Mouse (Mus musculus) heart, embryonic 13.5 days (tissue): ENCODE measurements at regions not wholly inside any gene's neighbourhood (a gene's known extent, or its start where the extent isn't known, plus 50 kb on each side); places are given as distances from the start of the nearest gene placed in this dataset.
A peak's percentile ranks its signal among the peaks of the same experiment; 100 is the strongest.

Experiments used
- ATAC-seq: fragments of 200-750 bp; cut with Nextera tagmentation; 2 replicates; pipeline ENCODE4 v1.8.0; 2017; ENCODE audit warnings: moderate TSS enrichment; ENCODE audit not compliant: insufficient number of reproducible peaks, low FRiP score, low TSS enrichment; ENCODE audit errors: extremely low read depth
- H3K27ac ChIP-seq: fragments of 300-500 bp; sonication (generic); replicated peaks from 2 replicates; pipeline ENCODE4 v1.5.1; 2015; ENCODE audit warnings: moderate library complexity, mild to moderate bottlenecking, inconsistent platforms
- H3K27me3 ChIP-seq: fragments of 300-500 bp; sonication (generic); replicated peaks from 2 replicates; pipeline ENCODE4 v1.6.1; 2015; ENCODE audit warnings: mild to moderate bottlenecking, inconsistent platforms
- H3K36me3 ChIP-seq: fragments of 300-500 bp; sonication (generic); 2 replicates; pipeline ENCODE4 v1.6.1; 2015; ENCODE audit warnings: mild to moderate bottlenecking, inconsistent platforms
- H3K4me1 ChIP-seq: fragments of 300-500 bp; sonication (generic); 2 replicates; pipeline ENCODE4 v1.6.1; 2015; ENCODE audit warnings: inconsistent platforms
- H3K4me2 ChIP-seq: fragments of 300-500 bp; sonication (generic); 2 replicates; pipeline ENCODE4 v1.6.1; 2015; ENCODE audit warnings: inconsistent platforms, mild to moderate bottlenecking, moderate library complexity
- H3K4me3 ChIP-seq: fragments of 300-500 bp; sonication (generic); 2 replicates; pipeline ENCODE4 v1.5.1; 2015; ENCODE audit warnings: moderate library complexity, mild to moderate bottlenecking, inconsistent platforms
- H3K9ac ChIP-seq: fragments of 300-500 bp; sonication (generic); 2 replicates; pipeline ENCODE4 v1.6.1; 2015; ENCODE audit warnings: inconsistent platforms, mild to moderate bottlenecking, moderate library complexity
- H3K9me3 ChIP-seq: fragments of 300-500 bp; sonication (generic); 2 replicates; pipeline ENCODE4 v1.6.1; 2016; ENCODE audit warnings: inconsistent platforms
- WGBS: fragments of 180-500 bp; shearing (Covaris S2); methylation state at CpG from one replicate; pipeline ENCODE4 v1.1.7; 2015; ENCODE audit warnings: mixed read lengths; 5-methylcytosine and 5-hydroxymethylcytosine counted together

DNA sequence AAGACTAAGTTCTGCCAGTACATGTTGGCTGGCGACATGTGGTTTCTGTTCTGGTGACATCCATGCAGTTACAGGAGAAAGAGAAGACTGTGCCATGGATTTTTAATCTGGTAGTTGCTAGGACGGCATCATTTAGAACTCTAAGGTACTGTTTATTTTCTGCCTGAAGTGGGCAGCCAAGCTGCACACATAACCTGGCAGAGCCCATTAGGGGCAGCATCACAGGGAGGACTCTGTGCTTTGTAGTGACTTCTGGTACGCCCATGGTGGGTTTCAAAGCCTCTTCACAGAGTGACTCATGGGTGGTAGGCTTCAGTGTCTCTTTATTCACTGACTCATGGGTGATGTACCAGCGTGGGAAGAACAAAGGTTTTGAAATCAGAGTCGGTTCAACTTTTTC, 792.8 kb downstream of the Nr2f2 start:
- no peaks in the 10 kb centered on the region for H3K9me3 ChIP-seq
- no peaks in the 10 kb centered on the region for H3K36me3 ChIP-seq
- no peaks in the 10 kb centered on the region for H3K27me3 ChIP-seq
- no peak for ATAC-seq
- 68% methylated on average over 5 of the region's 5 CpGs for WGBS
- no peak overlapping the region for H3K4me3 ChIP-seq
- no peak overlapping the region for H3K9ac ChIP-seq
- no peak overlapping the region for H3K27ac ChIP-seq
- H3K4me1 ChIP-seq: no peaks in the 10 kb centered on the region
- no peak overlapping the region for H3K4me2 ChIP-seq

DNA sequence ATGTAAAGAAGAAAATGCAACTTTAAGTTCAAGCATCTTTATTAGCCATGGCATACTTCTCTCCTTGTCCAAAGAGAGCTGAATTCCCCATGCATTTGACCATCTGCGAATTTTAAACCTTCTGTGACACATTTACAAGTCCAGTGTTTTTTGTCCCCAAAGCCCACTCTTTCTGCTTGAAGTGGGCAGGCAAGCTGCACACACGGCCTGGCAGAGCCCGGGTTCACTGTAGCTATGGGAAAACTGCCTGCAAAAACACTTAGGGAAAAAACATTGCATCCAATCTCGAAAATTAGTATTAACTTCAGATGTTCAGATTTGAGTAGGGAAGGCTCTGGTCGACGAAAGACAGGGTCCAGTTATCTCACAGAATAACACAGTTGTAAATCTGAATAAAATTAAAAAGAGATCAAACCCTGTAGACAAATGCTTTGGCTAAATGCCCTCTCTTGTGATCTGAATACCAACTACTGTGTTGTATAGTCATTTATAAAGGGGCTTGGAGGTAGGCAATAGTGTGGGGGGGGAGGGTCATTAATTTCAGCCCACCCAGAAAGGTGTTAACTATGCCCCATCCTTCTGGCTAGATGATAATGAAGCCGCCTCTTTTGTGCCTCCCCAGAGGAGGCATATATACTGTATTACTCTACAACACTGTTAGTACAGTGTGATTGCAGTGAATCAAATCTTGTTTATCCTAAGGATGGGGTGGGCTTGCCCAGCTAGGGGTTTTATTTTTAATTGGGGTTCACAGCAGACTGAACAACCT, 793.7 kb downstream of the Nr2f2 start:
- Histone ChIP-seq H3K4me1 (no peaks in the 10 kb centered on the region), H3K27me3 (no peaks in the 10 kb centered on the region), H3K4me2 (no peak overlapping the region), H3K4me3 (no peak overlapping the region), H3K9me3 (no peaks in the 10 kb centered on the region), H3K36me3 (no peaks in the 10 kb centered on the region), H3K27ac (no peak overlapping the region), H3K9ac (no peak overlapping the region)
- 65% methylated on average over 7 of the region's 7 CpGs for WGBS
- ATAC-seq: no peak

DNA sequence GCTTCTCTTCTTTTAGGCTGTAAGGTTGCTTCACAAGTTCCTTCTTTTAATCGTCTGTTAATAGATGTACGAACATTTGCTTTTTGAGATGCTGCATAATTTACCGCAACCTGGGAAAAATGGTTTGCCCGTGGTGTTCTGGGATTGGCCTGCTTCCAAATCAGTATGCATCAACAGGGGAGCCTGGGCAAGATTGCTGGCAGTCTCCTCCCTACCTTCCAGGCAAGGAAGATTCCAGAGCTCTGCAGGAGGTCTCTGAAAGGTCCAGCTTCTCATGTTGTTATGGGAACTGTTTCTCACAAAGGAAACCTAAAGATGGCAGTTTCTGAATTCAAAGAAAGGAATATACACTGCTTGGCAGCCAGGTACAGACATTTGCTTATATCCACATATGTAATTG, 799.6 kb downstream of the Nr2f2 start:
- Histone ChIP-seq H3K9ac (no peak overlapping the region), H3K27ac (no peak overlapping the region), H3K9me3 (no peaks in the 10 kb centered on the region), H3K4me1 (no peaks in the 10 kb centered on the region), H3K4me3 (no peak overlapping the region), H3K4me2 (no peak overlapping the region), H3K27me3 (no peaks in the 10 kb centered on the region), H3K36me3 (no peaks in the 10 kb centered on the region)
- WGBS: 65% methylated on average over 4 of the region's 4 CpGs
- ATAC-seq: no peak

DNA sequence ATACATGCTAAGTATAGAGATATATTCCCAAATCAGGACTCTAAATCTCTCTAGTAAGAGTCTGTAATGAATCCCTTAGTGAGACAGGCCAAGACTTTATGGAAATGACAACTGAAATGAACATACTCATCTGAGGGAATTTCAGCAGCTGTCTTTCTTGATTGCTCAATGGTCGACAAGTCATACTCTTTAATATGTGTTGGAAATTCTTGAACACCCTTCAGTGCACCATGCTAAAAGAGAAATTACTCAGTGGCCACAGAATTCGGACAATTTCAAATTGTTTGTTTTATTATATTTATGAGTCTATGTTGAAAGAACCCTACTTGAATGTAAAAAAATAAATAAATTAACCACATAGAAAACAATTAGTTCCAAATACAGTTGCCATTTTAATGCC, 802.1 kb downstream of the Nr2f2 start:
- no peak for ATAC-seq
- 67% methylated on average over 2 of the region's 2 CpGs for WGBS

DNA sequence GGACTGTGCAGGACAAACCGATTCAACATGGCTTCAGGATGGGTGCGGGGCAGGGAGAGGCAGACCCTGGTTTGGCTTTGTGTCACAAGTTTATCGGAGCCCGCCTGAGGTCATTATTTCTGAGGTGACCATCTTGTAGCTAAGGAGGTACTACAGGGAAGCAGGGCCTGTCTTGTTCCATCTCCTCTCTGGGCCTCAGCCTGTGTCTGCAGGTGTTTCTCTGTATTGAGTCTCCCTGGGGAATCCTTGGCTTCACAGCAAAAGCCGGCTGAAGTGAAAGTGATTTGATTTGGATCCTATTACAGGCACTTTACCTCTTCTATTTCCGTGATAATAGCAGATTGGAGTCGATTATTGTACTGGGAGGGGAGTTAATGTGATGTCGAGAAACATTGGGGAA, 805.7 kb upstream of the Arrdc4 start:
- no peak; the same call in 1 of the 2 replicates for ATAC-seq
- no peak overlapping the region for H3K9ac ChIP-seq
- no peaks in the 10 kb centered on the region for H3K9me3 ChIP-seq
- H3K27ac ChIP-seq: no peak overlapping the region
- whole genome bisulfite sequencing: 70% methylated on average over 8 of the region's 8 CpGs
- no peaks in the 10 kb centered on the region for H3K4me1 ChIP-seq
- H3K4me2 ChIP-seq: no peak overlapping the region
- no peak overlapping the region for H3K4me3 ChIP-seq
- no peaks in the 10 kb centered on the region for H3K27me3 ChIP-seq
- H3K36me3 ChIP-seq: no peaks in the 10 kb centered on the region

More for the DNA sequence above, 802.1 kb downstream of the Nr2f2 start:
- no peaks in the 10 kb centered on the region for H3K9me3 ChIP-seq
- H3K4me2 ChIP-seq: no peak overlapping the region
- H3K36me3 ChIP-seq: no peaks in the 10 kb centered on the region
- H3K27ac ChIP-seq: no peak overlapping the region
- no peaks in the 10 kb centered on the region for H3K27me3 ChIP-seq
- no peak overlapping the region for H3K9ac ChIP-seq
- H3K4me3 ChIP-seq: no peak overlapping the region
- H3K4me1 ChIP-seq: no peaks in the 10 kb centered on the region

DNA sequence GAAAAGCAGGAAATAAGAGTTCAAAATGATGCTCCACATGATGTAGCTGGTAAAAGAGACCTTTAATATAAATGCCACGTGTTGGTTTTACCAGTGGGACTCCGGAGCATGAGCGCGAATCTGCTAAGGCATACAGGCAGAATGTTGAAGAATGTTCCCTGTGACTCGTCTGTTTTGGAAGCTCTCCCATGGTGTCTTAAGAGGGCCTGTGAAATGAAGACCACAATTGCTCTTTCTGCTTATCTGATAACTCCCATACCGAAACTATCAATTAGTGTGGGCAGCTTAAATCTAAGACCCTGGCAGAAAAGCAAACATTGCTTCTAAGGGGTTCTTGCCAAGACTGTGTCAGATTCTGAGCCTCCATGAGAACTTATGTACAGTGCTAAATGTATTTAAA, 804.9 kb upstream of the Arrdc4 start:
- Histone ChIP-seq H3K27me3 (no peaks in the 10 kb centered on the region), H3K9ac (no peak overlapping the region), H3K4me3 (no peak overlapping the region), H3K36me3 (no peaks in the 10 kb centered on the region), H3K27ac (no peak overlapping the region), H3K4me1 (no peaks in the 10 kb centered on the region), H3K9me3 (no peaks in the 10 kb centered on the region), H3K4me2 (no peak overlapping the region)
- whole genome bisulfite sequencing: 68% methylated on average over 6 of the region's 6 CpGs
- no peak for ATAC-seq

DNA sequence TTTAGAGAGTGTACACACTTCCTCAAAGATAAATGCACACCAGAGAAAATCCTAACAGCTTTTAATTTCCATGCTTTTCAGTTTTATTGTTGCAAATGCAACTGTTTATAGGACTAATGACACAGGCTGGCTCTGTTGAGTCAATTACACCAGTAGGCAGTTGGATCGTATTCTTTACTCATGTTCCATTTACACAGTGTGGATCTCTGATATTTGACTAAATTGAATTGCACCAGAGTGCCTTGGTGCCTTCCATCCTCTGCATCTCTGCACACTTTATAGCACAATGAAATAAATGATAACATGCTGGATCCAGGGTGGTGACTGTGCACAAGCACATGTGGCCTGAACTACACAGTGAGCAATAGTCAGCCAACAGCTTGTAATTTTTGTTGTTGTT, 787.0 kb upstream of the Arrdc4 start:
- no peaks in the 10 kb centered on the region for H3K4me1 ChIP-seq
- no peak overlapping the region for H3K4me3 ChIP-seq
- H3K27me3 ChIP-seq: no peaks in the 10 kb centered on the region
- no peak overlapping the region for H3K4me2 ChIP-seq
- no peak overlapping the region for H3K27ac ChIP-seq
- 82% methylated on average over 1 of the region's 1 CpGs for WGBS
- no peaks in the 10 kb centered on the region for H3K36me3 ChIP-seq
- no peak for ATAC-seq
- H3K9me3 ChIP-seq: no peaks in the 10 kb centered on the region
- H3K9ac ChIP-seq: no peak overlapping the region

DNA sequence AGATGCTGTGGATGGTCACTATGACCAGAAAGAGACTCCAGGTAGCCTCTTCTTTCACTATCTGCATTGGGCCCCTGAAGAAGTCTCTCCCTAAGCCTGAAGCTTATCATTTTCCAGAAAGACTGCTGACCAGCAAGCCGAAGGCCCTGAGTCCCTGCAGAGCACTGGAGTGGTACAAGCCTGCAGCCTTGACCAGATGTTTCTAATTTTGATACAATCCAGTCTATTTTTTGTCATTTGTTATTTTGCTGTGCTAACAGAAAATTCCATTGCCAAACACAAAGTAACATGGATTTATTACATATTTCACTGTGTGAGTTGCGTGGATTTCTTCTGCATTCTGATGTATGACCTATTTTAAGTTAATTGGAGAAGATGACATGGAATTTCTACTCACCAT, 764.9 kb upstream of the Arrdc4 start:
- no peak overlapping the region for H3K4me3 ChIP-seq
- no peak overlapping the region for H3K4me2 ChIP-seq
- H3K9ac ChIP-seq: no peak overlapping the region
- H3K27me3 ChIP-seq: no peaks in the 10 kb centered on the region
- WGBS: 60% methylated on average over 2 of the region's 2 CpGs
- no peak for ATAC-seq
- no peaks in the 10 kb centered on the region for H3K36me3 ChIP-seq
- no peaks in the 10 kb centered on the region for H3K9me3 ChIP-seq
- H3K4me1 ChIP-seq: no peaks in the 10 kb centered on the region
- H3K27ac ChIP-seq: no peak overlapping the region

DNA sequence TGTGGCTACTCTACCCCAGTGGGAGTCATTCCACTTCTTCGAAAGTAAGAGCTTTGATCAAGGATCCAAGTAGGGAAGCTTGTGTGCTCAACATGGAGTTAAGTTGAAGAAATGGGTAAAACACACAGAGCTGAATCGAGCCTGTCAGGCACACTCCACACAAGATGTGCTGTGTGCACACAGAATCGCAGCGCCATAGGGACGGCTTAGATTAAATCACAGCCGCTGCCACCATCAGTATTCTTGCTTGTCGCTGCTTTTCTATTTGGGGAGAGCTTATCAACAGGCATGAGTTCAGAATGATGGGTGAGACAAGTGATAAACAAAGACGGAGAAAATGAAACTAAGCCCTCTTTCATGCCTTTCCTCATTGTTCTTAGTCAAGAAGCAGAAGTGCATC, 761.3 kb upstream of the Arrdc4 start:
- Histone ChIP-seq H3K4me2 (peak overlapping the region; percentile 54), H3K27ac (no peak overlapping the region)

DNA sequence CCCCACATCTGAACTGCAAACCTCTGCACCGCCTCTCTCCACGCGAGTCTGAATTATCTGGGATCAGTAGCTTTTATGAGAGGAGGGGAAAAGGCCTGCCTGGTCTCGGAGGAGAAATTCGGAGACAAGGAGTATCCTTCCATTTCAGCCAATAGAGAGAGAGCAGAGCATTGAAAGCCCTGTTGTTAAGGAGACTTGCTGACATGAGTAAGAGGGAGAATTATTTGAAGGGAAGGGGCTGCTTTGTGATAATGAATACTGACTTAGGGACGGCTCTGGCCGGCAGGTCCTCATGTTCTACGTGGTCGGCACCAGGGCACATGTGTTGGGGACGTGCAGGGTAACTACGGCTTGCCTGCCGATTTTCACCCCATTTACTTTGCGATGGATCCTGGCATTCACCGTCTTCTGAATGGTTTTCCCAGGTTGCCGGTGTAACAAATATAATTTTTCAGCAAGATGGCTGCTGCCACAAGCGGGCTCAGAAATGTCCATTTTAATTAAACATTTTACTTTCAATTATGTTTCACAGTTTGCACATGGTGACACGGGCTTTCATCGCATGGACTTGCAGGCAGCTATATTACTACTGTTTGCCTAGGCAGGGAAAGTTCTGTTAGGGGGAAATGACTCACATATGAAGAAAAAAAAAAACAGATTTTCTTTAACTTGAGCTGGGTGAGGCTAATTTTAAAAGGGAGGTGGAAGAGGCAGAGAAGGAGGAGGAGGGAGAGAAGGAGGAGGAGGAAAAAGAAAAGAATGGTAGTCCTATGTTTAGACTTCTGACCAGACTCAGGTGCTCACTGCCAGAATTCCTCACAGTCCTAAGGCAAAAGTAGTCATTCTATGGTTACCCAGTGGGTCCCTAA, 744.3 kb upstream of the Arrdc4 start:
- peak overlapping the region; percentile 24; the same call in 1 of the 2 replicates for H3K4me3 ChIP-seq
- ATAC-seq: no peak

More for the DNA sequence above, 761.3 kb upstream of the Arrdc4 start:
- no peaks in the 10 kb centered on the region for H3K27me3 ChIP-seq
- no peaks in the 10 kb centered on the region for H3K4me1 ChIP-seq
- no peak overlapping the region for H3K9ac ChIP-seq
- WGBS: 44% methylated on average over 8 of the region's 8 CpGs
- peak overlapping the region; percentile 39 for H3K4me3 ChIP-seq
- H3K36me3 ChIP-seq: no peaks in the 10 kb centered on the region
- no peaks in the 10 kb centered on the region for H3K9me3 ChIP-seq
- ATAC-seq: no peak

DNA sequence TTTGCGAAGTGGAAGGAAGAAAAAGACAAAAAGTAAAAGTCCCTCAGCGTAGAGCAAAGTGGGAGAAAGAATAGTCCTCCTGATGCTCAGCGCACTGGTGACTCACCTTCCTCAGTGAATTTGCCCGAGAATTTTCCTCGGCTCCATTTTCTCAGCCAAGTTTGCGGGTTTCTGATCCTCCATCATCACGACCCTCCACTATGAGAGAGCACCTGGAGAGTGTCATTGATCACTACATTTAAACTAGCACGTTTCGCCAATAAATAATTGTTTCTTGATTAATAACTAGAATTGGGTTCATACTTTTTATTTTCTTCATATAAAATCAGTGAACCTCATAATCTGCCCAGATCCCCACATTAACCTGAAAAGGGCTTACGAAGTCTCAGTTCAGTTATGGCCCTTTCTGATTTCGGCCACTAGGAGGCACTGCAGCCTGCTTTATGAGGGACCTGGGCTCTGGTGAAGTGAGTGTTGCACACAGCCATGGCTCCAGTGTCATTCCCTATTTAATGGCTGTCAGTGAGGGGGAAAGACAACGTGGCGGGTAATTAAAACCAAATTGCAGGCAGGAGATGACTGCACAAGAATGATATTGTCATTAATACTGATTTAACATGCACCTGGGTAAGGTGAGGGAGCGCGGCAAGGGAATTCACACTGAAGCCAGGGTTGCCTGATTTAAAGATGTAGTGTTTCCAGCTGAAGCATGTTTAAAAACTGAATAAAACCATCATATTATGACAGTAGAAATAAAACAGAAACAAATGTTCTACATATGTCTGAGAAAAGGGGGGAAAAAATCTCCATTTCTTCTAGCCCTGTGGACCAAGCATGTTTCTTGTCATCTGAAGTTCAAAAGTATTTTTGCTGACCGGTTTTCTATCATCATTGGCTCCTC, 741.8 kb upstream of the Arrdc4 start:
- peaks cover 6% of the 10 kb centered on the region; the same call in 1 of the 2 replicates for H3K4me1 ChIP-seq
- WGBS: 36% methylated on average over 16 of the region's 16 CpGs
- no peaks in the 10 kb centered on the region for H3K9me3 ChIP-seq
- H3K4me3 ChIP-seq: no peak overlapping the region
- H3K9ac ChIP-seq: no peak overlapping the region
- no peaks in the 10 kb centered on the region; the same call in 1 of the 2 replicates for H3K27me3 ChIP-seq
- no peak overlapping the region for H3K27ac ChIP-seq
- no peak for ATAC-seq
- H3K4me2 ChIP-seq: no peak overlapping the region
- no peaks in the 10 kb centered on the region for H3K36me3 ChIP-seq

More for the DNA sequence above, 744.3 kb upstream of the Arrdc4 start:
- H3K36me3 ChIP-seq: no peaks in the 10 kb centered on the region
- no peaks in the 10 kb centered on the region; the same call in 1 of the 2 replicates for H3K27me3 ChIP-seq
- H3K4me2 ChIP-seq: peak overlapping the region; percentile 53
- no peak overlapping the region for H3K9ac ChIP-seq
- no peak overlapping the region for H3K27ac ChIP-seq
- H3K9me3 ChIP-seq: no peaks in the 10 kb centered on the region
- 47% methylated on average over 18 of the region's 18 CpGs for WGBS
- H3K4me1 ChIP-seq: peaks cover 6% of the 10 kb centered on the region; the same call in 1 of the 2 replicates
